Mouse (Mus musculus) lung, embryonic 14.5 days (tissue): ENCODE data around the gene Phactr2. TPM values are rescaled to one million over a fixed set of nuclear protein-coding genes. Genes with fewer than 3 reads are reported as not detected.

Experiments used
- ATAC-seq: fragments of 200-750 bp; cut with Nextera tagmentation; 2 replicates; pipeline ENCODE4 v1.8.0; 2017; ENCODE audit warnings: mild to moderate bottlenecking, moderate TSS enrichment, moderate library complexity; ENCODE audit not compliant: insufficient read depth
- DNase-seq: peaks from one replicate; pipeline ENCODE4 v3.0.0-alpha.2; 2015
- H3K27ac ChIP-seq: fragments of 300-500 bp; sonication (generic); 2 replicates; pipeline ENCODE4 v1.5.1; 2014; ENCODE audit warnings: low read depth, mild to moderate bottlenecking, moderate library complexity
- H3K27me3 ChIP-seq: fragments of 300-500 bp; sonication (generic); 2 replicates; pipeline ENCODE4 v1.6.1; 2014; ENCODE audit warnings: low read length, control low read depth; ENCODE audit not compliant: insufficient read depth
- H3K36me3 ChIP-seq: fragments of 300-500 bp; sonication (generic); 2 replicates; pipeline ENCODE4 v1.6.1; 2014; ENCODE audit warnings: control low read depth; ENCODE audit not compliant: insufficient read depth
- H3K4me1 ChIP-seq: fragments of 300-500 bp; sonication (generic); 2 replicates; pipeline ENCODE4 v1.6.1; 2014; ENCODE audit warnings: antibody characterized with exemption, control low read depth; ENCODE audit not compliant: insufficient read depth
- H3K4me2 ChIP-seq: fragments of 300-500 bp; sonication (generic); 2 replicates; pipeline ENCODE4 v1.6.1; 2014; ENCODE audit warnings: mild to moderate bottlenecking
- H3K4me3 ChIP-seq: fragments of 300-500 bp; sonication (generic); 2 replicates; pipeline ENCODE4 v1.5.1; 2014; ENCODE audit warnings: low read depth, low read length
- H3K9ac ChIP-seq: fragments of 300-500 bp; sonication (generic); 2 replicates; pipeline ENCODE4 v1.6.1; 2014
- H3K9me3 ChIP-seq: fragments of 300-500 bp; sonication (generic); 2 replicates; pipeline ENCODE4 v1.6.1; 2016; ENCODE audit warnings: low read depth, low read length, control low read depth
- CTCF ChIP-seq: IDR thresholded peaks from 2 replicates; pipeline ENCODE4 v1.5.1; 2016; ENCODE audit warnings: antibody characterized with exemption, low read depth
- WGBS: fragments of 180-500 bp; shearing (Covaris S2); extraction: QIAGEN DNeasy Blood & Tissue Kit; methylation state at CpG from one replicate; pipeline ENCODE4 v1.1.7; 2014; 5-methylcytosine and 5-hydroxymethylcytosine counted together
- polyA plus RNA-seq: library from polyadenylated mRNA; unstranded; fragments of >200 nt; fragmentation: Nextera tagmentation; extraction: Ambion mirVana; gene quantifications from 2 replicates; pipeline ENCODE4 v1.2.1, GENCODE M21; 2014

Gene Phactr2
- polyA plus RNA-seq, 1 experiment from 2014 or later = 40.7 TPM

- WGBS = 90% methylated on average over 2 of the region's 2 CpGs
- DNase-seq = no peak
- H3K27ac ChIP-seq = no peak overlapping the region
- TF ChIP-seq CTCF = no peak
- peaks cover 3% of the 10 kb centered on the region; the same call in 1 of the 2 replicates for H3K36me3 ChIP-seq
- peaks cover 9% of the 10 kb centered on the region; the same call in 1 of the 2 replicates for H3K4me1 ChIP-seq
- no peak overlapping the region for H3K4me2 ChIP-seq
- H3K27me3 ChIP-seq = no peaks in the 10 kb centered on the region
- H3K9ac ChIP-seq = no peak overlapping the region
- H3K4me3 ChIP-seq = no peak overlapping the region
- H3K9me3 ChIP-seq = no peaks in the 10 kb centered on the region
- ATAC-seq = no peak
These were observed 179.3 kb downstream of the Phactr2 start for GRCm38 (mm10) chr10:13294886-13295285.

GRCm38 (mm10) chr10:13292026-13292425 is 182.2 kb downstream of the Phactr2 start:
- no peak overlapping the region for H3K9ac ChIP-seq
- H3K36me3 ChIP-seq = peaks cover 3% of the 10 kb centered on the region; the same call in 1 of the 2 replicates
- no peak overlapping the region for H3K27ac ChIP-seq
- no peak for DNase-seq
- H3K27me3 ChIP-seq = no peaks in the 10 kb centered on the region
- TF ChIP-seq CTCF = no peak
- no peak overlapping the region for H3K4me2 ChIP-seq
- peaks cover 9% of the 10 kb centered on the region; the same call in 1 of the 2 replicates for H3K4me1 ChIP-seq
- ATAC-seq = no peak
- H3K4me3 ChIP-seq = no peak overlapping the region
- H3K9me3 ChIP-seq = no peaks in the 10 kb centered on the region
- WGBS = 74% methylated on average over 2 of the region's 2 CpGs

GRCm38 (mm10) chr10:13289252-13289961 is 184.8 kb downstream of the Phactr2 start:
- Histone ChIP-seq H3K36me3 (peaks cover 3% of the 10 kb centered on the region; the same call in 1 of the 2 replicates), H3K27me3 (no peaks in the 10 kb centered on the region), H3K4me1 (no peaks in the 10 kb centered on the region), H3K9ac (no peak overlapping the region), H3K4me3 (no peak overlapping the region), H3K4me2 (no peak overlapping the region), H3K9me3 (no peaks in the 10 kb centered on the region), H3K27ac (no peak overlapping the region)
- 75% methylated on average over 8 of the region's 8 CpGs for WGBS
- DNase-seq (no peak), ATAC-seq (no peak)
- TF ChIP-seq CTCF = no peak

GRCm38 (mm10) chr10:13288296-13288695 is 185.9 kb downstream of the Phactr2 start:
- Histone ChIP-seq H3K4me2 (no peak overlapping the region), H3K4me1 (no peaks in the 10 kb centered on the region), H3K27ac (no peak overlapping the region), H3K4me3 (no peak overlapping the region), H3K36me3 (peaks cover 3% of the 10 kb centered on the region; the same call in 1 of the 2 replicates), H3K9me3 (no peaks in the 10 kb centered on the region), H3K27me3 (no peaks in the 10 kb centered on the region), H3K9ac (no peak overlapping the region)
- DNase-seq (no peak), ATAC-seq (no peak)
- TF ChIP-seq CTCF = no peak
- WGBS = 94% methylated on average over 5 of the region's 5 CpGs

- Histone ChIP-seq H3K4me1 (no peaks in the 10 kb centered on the region), H3K4me3 (no peak overlapping the region), H3K9me3 (no peaks in the 10 kb centered on the region), H3K4me2 (no peak overlapping the region), H3K27me3 (no peaks in the 10 kb centered on the region), H3K36me3 (0 out of 2 replicates have a peak, but pooled peaks cover 4% of the 10 kb centered on the region), H3K27ac (no peak overlapping the region), H3K9ac (no peak overlapping the region)
- ATAC-seq (no peak), DNase-seq (no peak)
- 73% methylated on average over 4 of the region's 4 CpGs for WGBS
- TF ChIP-seq CTCF = no peak
These were observed 190.8 kb downstream of the Phactr2 start for GRCm38 (mm10) chr10:13283441-13283840.

- no peaks in the 10 kb centered on the region for H3K27me3 ChIP-seq
- H3K9me3 ChIP-seq = no peaks in the 10 kb centered on the region
- 0 out of 2 replicates have a peak, but pooled peaks cover 4% of the 10 kb centered on the region for H3K36me3 ChIP-seq
- no peak for DNase-seq
- 53% methylated on average over 6 of the region's 6 CpGs for WGBS
- H3K9ac ChIP-seq = no peak overlapping the region
- no peak overlapping the region for H3K4me2 ChIP-seq
- no peak overlapping the region for H3K27ac ChIP-seq
- TF ChIP-seq CTCF = no peak
- no peak for ATAC-seq
- H3K4me1 ChIP-seq = no peaks in the 10 kb centered on the region
- no peak overlapping the region for H3K4me3 ChIP-seq
These were observed 193.8 kb downstream of the Phactr2 start for GRCm38 (mm10) chr10:13280298-13280853.

- no peaks in the 10 kb centered on the region for H3K9me3 ChIP-seq
- no peaks in the 10 kb centered on the region for H3K4me1 ChIP-seq
- 81% methylated on average over 5 of the region's 5 CpGs for WGBS
- 0 out of 2 replicates have a peak, but pooled peaks cover 4% of the 10 kb centered on the region for H3K36me3 ChIP-seq
- no peak overlapping the region for H3K4me3 ChIP-seq
- H3K9ac ChIP-seq = no peak overlapping the region
- DNase-seq (no peak), ATAC-seq (no peak)
- TF ChIP-seq CTCF = no peak
- no peak overlapping the region for H3K4me2 ChIP-seq
- H3K27me3 ChIP-seq = no peaks in the 10 kb centered on the region
- H3K27ac ChIP-seq = no peak overlapping the region
These were observed 197.9 kb downstream of the Phactr2 start for GRCm38 (mm10) chr10:13276298-13276697.
